Mouse (Mus musculus) neural tube, embryonic 12.5 days (tissue): Measurements from ENCODE around the gene Gab1. TPM values are rescaled to one million over a fixed set of nuclear protein-coding genes. Genes with fewer than 3 reads are reported as not detected.
A peak's percentile ranks its signal among the peaks of the same experiment; 100 is the strongest.

Source experiments
- ATAC-seq: fragments of 200-750 bp; cut with Nextera tagmentation; 2 replicates; pipeline ENCODE4 v1.8.0; 2017; ENCODE audit warnings: low read depth, mild to moderate bottlenecking, moderate TSS enrichment, moderate library complexity; ENCODE audit not compliant: low FRiP score
- H3K27ac ChIP-seq: fragments of 300-500 bp; sonication (generic); 2 replicates; pipeline ENCODE4 v1.5.1; 2016
- H3K27me3 ChIP-seq: fragments of 300-500 bp; sonication (generic); replicated peaks from 2 replicates; pipeline ENCODE4 v1.6.1; 2016; ENCODE audit warnings: mild to moderate bottlenecking
- H3K36me3 ChIP-seq: fragments of 300-500 bp; sonication (generic); 2 replicates; pipeline ENCODE4 v1.6.1; 2016; ENCODE audit warnings: mild to moderate bottlenecking
- H3K4me1 ChIP-seq: fragments of 300-500 bp; sonication (generic); 2 replicates; pipeline ENCODE4 v1.6.1; 2016
- H3K4me2 ChIP-seq: fragments of 300-500 bp; sonication (generic); replicated peaks from 2 replicates; pipeline ENCODE4 v1.6.1; 2016; ENCODE audit warnings: mild to moderate bottlenecking
- H3K4me3 ChIP-seq: fragments of 300-500 bp; sonication (generic); 2 replicates; pipeline ENCODE4 v1.5.1; 2016
- H3K9ac ChIP-seq: fragments of 300-500 bp; sonication (generic); 2 replicates; pipeline ENCODE4 v1.6.1; 2016; ENCODE audit warnings: mild to moderate bottlenecking
- H3K9me3 ChIP-seq: fragments of 300-500 bp; sonication (generic); 2 replicates; pipeline ENCODE4 v1.6.1; 2016; ENCODE audit warnings: mild to moderate bottlenecking
- WGBS: fragments of 180-500 bp; shearing (Covaris S2); methylation state at CpG from one replicate; pipeline ENCODE4 v1.1.7; 2016; 5-methylcytosine and 5-hydroxymethylcytosine counted together
- polyA plus RNA-seq: library from polyadenylated mRNA; unstranded; fragments of >200 nt; fragmentation: Nextera tagmentation; extraction: Ambion mirVana; gene quantifications from 2 replicates; pipeline ENCODE4 v1.2.1, GENCODE M21; 2016

Gab1 gene
- polyA plus RNA-seq, 1 experiment from 2014 or later = 17.6 TPM

GRCm38 (mm10) chr8:80793791-80794515 lies 86.4 kb downstream of the Gab1 start:
- no peaks in the 10 kb centered on the region for H3K9me3 ChIP-seq
- H3K27ac ChIP-seq = no peak overlapping the region
- 33% methylated on average over 11 of the region's 11 CpGs for WGBS
- H3K27me3 ChIP-seq = no peaks in the 10 kb centered on the region
- no peak overlapping the region for H3K4me2 ChIP-seq
- no peaks in the 10 kb centered on the region for H3K36me3 ChIP-seq
- peaks cover 3% of the 10 kb centered on the region; the same call in 1 of the 2 replicates for H3K4me1 ChIP-seq
- H3K9ac ChIP-seq = no peak overlapping the region
- ATAC-seq = no peak
- H3K4me3 ChIP-seq = no peak overlapping the region

- H3K9me3 ChIP-seq = no peaks in the 10 kb centered on the region
- H3K4me3 ChIP-seq = no peak overlapping the region
- peaks cover 3% of the 10 kb centered on the region; the same call in 1 of the 2 replicates for H3K4me1 ChIP-seq
- no peak overlapping the region for H3K27ac ChIP-seq
- WGBS = 88% methylated on average over 5 of the region's 5 CpGs
- H3K27me3 ChIP-seq = no peaks in the 10 kb centered on the region
- no peak overlapping the region for H3K4me2 ChIP-seq
- H3K36me3 ChIP-seq = peaks cover 7% of the 10 kb centered on the region; the same call in 1 of the 2 replicates
- no peak overlapping the region for H3K9ac ChIP-seq
- ATAC-seq = no peak
These were observed 88.1 kb downstream of the Gab1 start for GRCm38 (mm10) chr8:80792214-80792613.

GRCm38 (mm10) chr8:80789324-80789723 lies 91.0 kb downstream of the Gab1 start:
- no peaks in the 10 kb centered on the region for H3K9me3 ChIP-seq
- WGBS = 97% methylated on average over 6 of the region's 6 CpGs
- ATAC-seq = no peak
- no peak overlapping the region for H3K4me3 ChIP-seq
- H3K36me3 ChIP-seq = peaks cover 14% of the 10 kb centered on the region; the same call in 1 of the 2 replicates
- H3K27ac ChIP-seq = no peak overlapping the region
- H3K9ac ChIP-seq = no peak overlapping the region
- no peaks in the 10 kb centered on the region for H3K27me3 ChIP-seq
- H3K4me1 ChIP-seq = no peaks in the 10 kb centered on the region
- no peak overlapping the region for H3K4me2 ChIP-seq

- WGBS = 96% methylated on average over 9 of the region's 9 CpGs
- Histone ChIP-seq H3K27me3 (no peaks in the 10 kb centered on the region), H3K4me2 (no peak overlapping the region), H3K4me3 (no peak overlapping the region), H3K9me3 (no peaks in the 10 kb centered on the region), H3K4me1 (no peaks in the 10 kb centered on the region), H3K9ac (no peak overlapping the region), H3K36me3 (peaks cover 19% of the 10 kb centered on the region; the same call in 1 of the 2 replicates), H3K27ac (no peak overlapping the region)
- ATAC-seq = no peak
These were observed 95.8 kb downstream of the Gab1 start for GRCm38 (mm10) chr8:80784559-80784958.

GRCm38 (mm10) chr8:80783271-80783670 lies 97.0 kb downstream of the Gab1 start:
- H3K4me2 ChIP-seq = no peak overlapping the region
- H3K27ac ChIP-seq = no peak overlapping the region
- H3K9me3 ChIP-seq = no peaks in the 10 kb centered on the region
- 93% methylated on average over 4 of the region's 4 CpGs for WGBS
- H3K4me1 ChIP-seq = no peaks in the 10 kb centered on the region
- no peak overlapping the region for H3K9ac ChIP-seq
- no peaks in the 10 kb centered on the region for H3K27me3 ChIP-seq
- H3K36me3 ChIP-seq = peaks cover 14% of the 10 kb centered on the region; the same call in 1 of the 2 replicates
- no peak for ATAC-seq
- H3K4me3 ChIP-seq = no peak overlapping the region

DNA sequence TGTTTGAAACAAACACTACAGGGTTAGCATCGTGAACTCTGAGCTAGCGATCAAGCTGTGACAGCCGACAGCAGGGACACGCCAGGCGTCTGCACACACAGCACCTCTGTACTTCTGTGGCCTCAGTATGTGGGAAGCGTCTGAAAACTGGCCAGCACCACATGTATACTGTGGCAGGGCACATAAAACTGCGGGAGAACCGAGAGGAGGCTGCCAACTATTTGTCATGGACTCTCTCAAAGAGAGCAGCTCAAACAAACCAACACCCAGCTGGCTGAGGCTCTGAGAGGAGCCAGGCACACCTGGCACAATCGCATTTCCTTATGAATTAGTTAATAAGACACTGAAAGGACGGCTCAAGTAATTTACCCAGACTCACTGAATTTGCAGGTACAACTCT lies 99.0 kb downstream of the Gab1 start:
- ATAC-seq = peak; percentile 37; the same call in 1 of the 2 replicates
- 60% methylated on average over 10 of the region's 10 CpGs for WGBS
- no peak overlapping the region for H3K4me2 ChIP-seq
- no peak overlapping the region for H3K4me3 ChIP-seq
- H3K4me1 ChIP-seq = no peaks in the 10 kb centered on the region
- H3K27me3 ChIP-seq = no peaks in the 10 kb centered on the region
- peaks cover 22% of the 10 kb centered on the region for H3K36me3 ChIP-seq
- no peaks in the 10 kb centered on the region for H3K9me3 ChIP-seq
- no peak overlapping the region for H3K27ac ChIP-seq
- H3K9ac ChIP-seq = no peak overlapping the region

DNA sequence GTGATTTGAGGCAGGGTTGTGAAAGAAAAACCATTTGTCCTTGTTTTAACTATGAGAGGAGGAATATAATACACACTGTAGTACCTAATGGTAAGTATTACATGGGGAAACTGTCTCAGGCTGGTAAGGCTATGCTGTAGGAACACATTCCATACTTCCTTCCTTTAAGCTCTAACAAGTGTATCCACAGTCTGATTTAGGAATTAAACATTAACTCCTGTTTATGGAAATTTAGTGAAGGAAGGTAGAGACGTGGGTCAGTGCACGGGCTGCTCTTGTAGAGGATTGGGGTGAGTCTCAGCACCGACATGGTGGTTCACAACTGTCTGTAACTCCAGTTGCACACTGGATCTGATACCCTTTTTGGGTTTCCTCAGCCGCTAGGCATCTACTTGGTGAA lies 100.0 kb downstream of the Gab1 start:
- Histone ChIP-seq H3K4me1 (no peaks in the 10 kb centered on the region), H3K27ac (no peak overlapping the region), H3K36me3 (peaks cover 22% of the 10 kb centered on the region), H3K9me3 (no peaks in the 10 kb centered on the region), H3K9ac (no peak overlapping the region), H3K27me3 (no peaks in the 10 kb centered on the region), H3K4me2 (no peak overlapping the region), H3K4me3 (no peak overlapping the region)
- no peak for ATAC-seq
- WGBS = 89% methylated on average over 4 of the region's 4 CpGs

GRCm38 (mm10) chr8:80776436-80776835 lies 103.9 kb downstream of the Gab1 start:
- H3K9ac ChIP-seq = no peak overlapping the region
- ATAC-seq = no peak
- 82% methylated on average over 8 of the region's 8 CpGs for WGBS
- H3K36me3 ChIP-seq = peaks cover 17% of the 10 kb centered on the region
- no peaks in the 10 kb centered on the region for H3K4me1 ChIP-seq
- no peaks in the 10 kb centered on the region for H3K27me3 ChIP-seq
- H3K9me3 ChIP-seq = no peaks in the 10 kb centered on the region
- H3K4me3 ChIP-seq = no peak overlapping the region
- H3K4me2 ChIP-seq = no peak overlapping the region
- H3K27ac ChIP-seq = no peak overlapping the region

- no peaks in the 10 kb centered on the region for H3K9me3 ChIP-seq
- WGBS = 89% methylated on average over 4 of the region's 4 CpGs
- no peak overlapping the region for H3K27ac ChIP-seq
- H3K4me1 ChIP-seq = no peaks in the 10 kb centered on the region
- peaks cover 38% of the 10 kb centered on the region for H3K36me3 ChIP-seq
- no peak overlapping the region for H3K4me3 ChIP-seq
- H3K27me3 ChIP-seq = no peaks in the 10 kb centered on the region
- 0 out of 2 replicates have a peak, but pooled peaks have one; percentile 21 for ATAC-seq
- H3K9ac ChIP-seq = no peak overlapping the region
- no peak overlapping the region for H3K4me2 ChIP-seq
These were observed 107.4 kb downstream of the Gab1 start for GRCm38 (mm10) chr8:80772732-80773460.

DNA sequence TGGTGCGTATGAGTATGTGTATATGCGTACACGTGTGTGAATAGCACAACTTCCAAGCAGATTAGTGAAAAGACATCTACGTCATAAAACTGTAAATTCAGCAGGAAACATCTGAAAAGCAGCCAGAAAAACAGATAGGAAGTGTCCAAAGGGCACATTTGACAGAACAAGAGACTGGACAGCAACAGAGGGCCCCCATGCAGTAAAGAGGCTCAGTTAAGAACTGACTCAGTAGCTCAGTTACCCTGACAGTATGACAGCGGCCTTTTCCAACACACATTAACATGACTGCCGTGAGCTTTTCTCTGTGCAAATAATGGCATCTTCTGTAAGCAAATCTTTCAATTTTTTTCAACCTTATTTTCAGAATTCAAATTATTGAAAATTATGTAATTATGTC lies 111.9 kb downstream of the Gab1 start:
- Histone ChIP-seq H3K27ac (no peak overlapping the region), H3K9ac (no peak overlapping the region), H3K4me1 (no peaks in the 10 kb centered on the region), H3K4me3 (no peak overlapping the region), H3K4me2 (no peak overlapping the region), H3K36me3 (peaks cover 40% of the 10 kb centered on the region), H3K27me3 (no peaks in the 10 kb centered on the region), H3K9me3 (no peaks in the 10 kb centered on the region)
- ATAC-seq = no peak
- WGBS = 95% methylated on average over 6 of the region's 6 CpGs

DNA sequence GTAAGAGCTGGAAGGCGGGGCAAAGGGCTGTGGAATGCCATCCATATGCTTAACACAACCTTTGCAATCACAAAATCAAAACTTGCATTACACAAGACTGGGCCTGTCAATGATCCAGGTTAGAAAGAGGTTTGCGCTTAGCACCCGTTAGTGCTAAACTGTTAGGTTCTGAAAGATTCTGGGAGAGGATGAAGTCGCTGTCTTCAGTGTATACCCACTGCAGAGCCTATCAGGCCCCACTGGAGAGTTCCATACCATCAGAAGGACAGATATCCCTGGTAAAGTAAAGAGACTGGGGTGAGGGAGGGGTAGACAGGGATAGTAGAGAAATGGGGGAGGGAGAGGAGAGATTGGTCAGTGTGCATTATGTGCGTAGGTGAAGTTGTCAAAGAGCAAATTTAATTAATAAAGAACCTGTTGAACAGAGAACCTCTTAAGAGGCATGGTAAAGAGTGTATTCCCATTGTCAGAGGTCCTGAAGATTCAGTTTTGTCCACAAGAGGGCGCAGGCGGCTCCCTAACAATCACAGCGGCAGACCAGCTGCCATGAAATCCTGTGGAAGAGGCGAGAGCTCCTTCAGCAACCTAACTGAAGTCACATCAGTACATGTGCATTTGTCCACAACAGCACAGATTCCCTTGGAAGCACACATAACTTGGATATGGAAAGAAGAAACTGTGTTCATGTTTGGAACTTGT lies 127.2 kb downstream of the Gab1 start:
- H3K9ac ChIP-seq = no peak overlapping the region
- peak; percentile 71; the same call in 1 of the 2 replicates for ATAC-seq
- no peaks in the 10 kb centered on the region for H3K9me3 ChIP-seq
- WGBS = 32% methylated on average over 9 of the region's 9 CpGs
- no peaks in the 10 kb centered on the region for H3K36me3 ChIP-seq
- no peak overlapping the region for H3K4me3 ChIP-seq
- no peak overlapping the region for H3K27ac ChIP-seq
- H3K4me1 ChIP-seq = no peaks in the 10 kb centered on the region
- no peak overlapping the region for H3K4me2 ChIP-seq
- no peaks in the 10 kb centered on the region for H3K27me3 ChIP-seq

DNA sequence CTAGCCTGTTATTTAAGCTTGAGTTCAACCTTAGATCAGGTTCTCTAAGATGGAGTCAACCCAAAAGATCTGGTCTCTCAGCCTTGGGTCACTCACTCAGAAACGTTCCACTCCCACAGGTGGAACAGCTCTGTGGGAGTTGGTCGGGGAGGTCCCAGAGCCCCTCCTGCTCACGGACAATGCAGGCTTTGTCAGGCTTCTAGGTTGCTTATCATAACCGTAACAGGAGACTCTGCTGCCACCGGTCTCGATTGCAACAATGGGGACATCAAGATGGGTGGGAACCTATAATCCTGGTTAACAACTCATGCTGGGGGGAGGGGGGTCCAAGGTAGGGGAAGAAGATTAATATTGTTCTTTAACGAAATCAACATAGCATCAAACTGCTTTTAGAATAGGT lies 127.9 kb downstream of the Gab1 start:
- Histone ChIP-seq H3K27me3 (no peaks in the 10 kb centered on the region), H3K27ac (no peak overlapping the region), H3K4me3 (no peak overlapping the region), H3K9me3 (no peaks in the 10 kb centered on the region), H3K4me2 (no peak overlapping the region), H3K4me1 (no peaks in the 10 kb centered on the region), H3K36me3 (no peaks in the 10 kb centered on the region), H3K9ac (no peak overlapping the region)
- no peak for ATAC-seq
- WGBS = 72% methylated on average over 7 of the region's 7 CpGs
